Mouse (Mus musculus) right cerebral cortex, postnatal 25 days (tissue): ENCODE data around the gene Fancf.
A peak's percentile ranks its signal among the peaks of the same experiment; 100 is the strongest.

Experiments used
- DNase-seq: peaks from one replicate; pipeline ENCODE4 v3.0.0; 2022

The Fancf gene

DNA sequence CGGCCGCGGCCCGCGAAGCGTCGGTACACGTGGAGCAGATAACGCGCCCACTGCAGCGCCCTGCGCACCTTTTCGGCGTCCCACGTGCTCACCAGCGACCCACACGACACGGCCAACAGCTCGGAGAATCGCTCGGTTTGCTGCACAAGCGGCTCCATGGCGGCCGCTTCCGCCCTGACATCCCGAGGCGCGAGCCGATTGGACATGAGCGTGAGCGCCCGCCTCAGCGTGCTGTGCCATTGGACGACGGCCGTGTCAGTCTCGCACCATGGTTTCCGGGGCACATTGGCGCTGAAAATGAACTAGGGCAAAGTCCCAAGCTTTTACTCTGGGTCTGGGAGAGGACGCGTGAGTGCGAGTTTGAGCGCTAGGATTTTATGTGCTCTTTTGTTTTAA is at the start of gene Fancf:
Fancf (minus strand) TSS at position 171 of the 396 bp plus-strand sequence.
- DNase-seq: peak; percentile 98

DNA sequence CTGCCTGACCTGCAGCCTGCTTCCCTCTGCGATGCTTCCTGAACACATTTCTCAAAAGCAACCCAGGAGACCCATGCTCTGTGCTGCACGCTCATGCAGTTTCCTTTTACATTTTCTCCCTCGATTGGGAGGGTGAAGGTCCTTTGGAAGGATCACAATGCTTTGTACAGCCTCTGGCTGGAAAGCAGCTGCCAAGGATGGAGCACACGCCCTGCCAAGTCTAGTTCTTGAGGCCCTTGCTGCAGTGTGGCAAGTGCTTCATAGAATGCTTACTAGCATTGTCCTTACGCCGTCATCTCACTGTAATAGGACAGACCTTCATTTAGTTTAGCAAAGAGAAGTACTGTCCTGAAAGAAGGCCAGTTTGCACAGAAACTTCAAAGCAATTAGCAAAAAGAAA is 37.0 kb upstream of the Fancf start:
- DNase-seq: no peak

DNA sequence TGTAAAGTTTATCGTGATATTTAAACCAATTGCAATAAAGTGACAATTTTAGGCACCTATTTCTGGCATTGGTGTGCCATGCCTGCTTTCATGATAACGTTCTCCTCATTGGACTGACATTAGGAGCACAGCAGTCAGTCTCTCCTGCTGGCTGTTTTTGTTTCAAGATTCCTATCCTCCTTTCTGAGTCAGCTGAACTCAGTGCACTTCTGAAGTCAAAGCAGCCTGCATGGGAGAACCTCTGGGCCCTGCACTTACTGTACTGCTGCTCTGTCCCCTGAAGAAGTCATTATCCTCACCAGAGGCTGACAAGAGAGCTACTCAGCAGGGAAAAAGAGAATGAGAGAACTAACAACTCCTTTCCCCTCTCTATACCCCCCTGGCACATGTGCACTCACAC is 32.9 kb upstream of the Fancf start:
- no peak for DNase-seq

DNA sequence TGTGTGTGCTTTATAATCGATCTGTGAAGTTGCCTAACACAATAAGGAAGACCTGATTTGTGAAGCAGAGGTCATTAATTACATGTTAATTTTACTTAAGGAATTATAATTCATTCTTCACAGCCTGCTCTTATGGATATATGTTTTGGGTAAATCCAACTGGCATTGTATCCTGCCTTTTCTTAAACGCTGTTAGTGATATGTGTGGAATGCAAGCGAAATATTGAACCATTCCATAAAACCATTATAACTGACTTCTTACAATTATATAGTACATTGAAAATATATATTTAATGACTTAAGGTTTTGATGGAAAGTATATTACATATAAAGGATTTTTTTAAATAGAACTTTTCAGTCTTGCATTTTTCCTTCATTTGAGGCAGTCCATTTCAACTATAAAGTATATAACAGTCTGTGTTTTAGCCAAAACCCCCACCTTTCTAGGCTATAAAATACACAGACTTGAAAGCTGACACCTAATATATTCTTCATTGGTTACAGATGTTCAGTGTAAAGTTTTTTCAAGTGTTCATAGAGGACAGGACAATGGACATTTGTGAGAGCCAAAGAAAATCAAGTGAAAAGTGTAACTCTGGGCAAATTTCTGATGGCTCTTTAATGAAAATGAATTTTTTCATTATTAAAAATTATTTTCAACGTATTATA is 32.2 kb upstream of the Fancf start:
- DNase-seq: no peak

DNA sequence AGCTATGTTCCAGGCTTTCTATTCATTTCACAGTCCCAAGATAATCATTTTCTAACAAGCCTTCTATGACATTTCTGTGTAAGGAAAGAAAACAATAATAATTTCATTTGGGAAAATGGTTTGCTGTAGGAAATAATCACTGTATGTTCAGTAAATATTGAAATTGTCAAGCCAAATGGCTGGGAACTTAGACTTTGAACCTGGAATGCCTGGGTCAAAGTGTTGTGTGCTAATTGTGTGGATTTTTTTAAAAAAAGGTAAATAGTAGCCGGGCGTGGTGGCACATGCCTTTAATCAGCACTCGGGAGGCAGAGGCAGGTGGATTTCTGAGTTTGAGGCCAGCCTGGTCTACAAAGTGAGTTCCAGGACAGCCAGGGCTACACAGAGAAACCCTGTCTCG is 30.9 kb upstream of the Fancf start:
- DNase-seq: no peak

DNA sequence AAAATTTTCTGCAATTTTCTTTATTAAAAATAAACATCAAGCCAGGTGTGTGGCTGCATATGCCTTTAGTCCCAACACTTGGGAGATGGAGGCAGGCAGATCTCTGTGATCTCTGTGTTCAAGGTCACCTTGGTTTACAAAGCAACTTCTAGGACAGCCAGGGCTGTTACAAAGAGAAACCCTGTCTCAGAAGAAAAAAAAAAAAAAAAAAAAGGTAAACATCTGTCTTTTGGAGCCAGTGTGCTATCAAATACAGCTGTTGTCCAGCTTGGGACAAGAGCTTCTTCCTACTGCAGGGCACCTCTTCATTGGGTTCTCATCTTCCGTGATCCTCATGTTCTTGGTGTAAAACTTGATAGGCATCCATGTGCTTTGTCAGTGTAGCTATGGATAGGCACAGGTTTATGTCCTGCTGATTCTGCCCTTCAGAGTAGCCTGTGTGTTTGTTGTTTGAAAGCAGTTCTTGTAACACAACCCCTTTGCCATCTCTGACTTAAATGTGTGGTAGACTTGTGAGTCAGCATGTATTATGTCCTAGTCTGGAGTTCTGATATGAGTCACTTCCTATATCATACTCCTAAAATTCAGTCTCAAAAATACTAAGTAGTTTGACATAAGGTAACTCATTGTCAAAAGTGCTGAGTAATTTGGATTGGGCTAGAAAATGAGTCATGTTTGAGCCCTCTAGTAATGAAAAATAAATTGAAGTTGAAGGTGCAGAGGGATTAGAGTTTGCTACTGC is 30.3 kb upstream of the Fancf start:
- no peak for DNase-seq

DNA sequence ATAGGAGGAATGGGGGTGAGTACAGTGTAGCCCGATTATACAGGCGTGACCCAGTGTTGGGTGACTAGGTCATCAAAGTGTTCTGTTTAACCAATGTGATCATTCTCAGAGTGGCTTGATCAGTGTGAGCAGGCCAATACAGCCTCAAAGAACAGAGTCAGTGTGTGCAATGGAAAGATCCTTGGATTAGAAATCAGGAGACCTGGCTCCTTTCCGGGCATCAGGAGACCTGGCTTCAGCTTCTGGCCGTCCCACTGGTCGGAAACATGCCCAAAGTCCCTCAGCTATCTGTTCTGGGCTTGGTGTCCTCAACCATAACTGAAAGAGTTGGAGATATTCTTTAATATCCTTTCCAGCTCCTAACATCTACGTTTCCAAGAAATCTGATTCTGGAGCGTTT is 27.5 kb upstream of the Fancf start:
- no peak for DNase-seq

DNA sequence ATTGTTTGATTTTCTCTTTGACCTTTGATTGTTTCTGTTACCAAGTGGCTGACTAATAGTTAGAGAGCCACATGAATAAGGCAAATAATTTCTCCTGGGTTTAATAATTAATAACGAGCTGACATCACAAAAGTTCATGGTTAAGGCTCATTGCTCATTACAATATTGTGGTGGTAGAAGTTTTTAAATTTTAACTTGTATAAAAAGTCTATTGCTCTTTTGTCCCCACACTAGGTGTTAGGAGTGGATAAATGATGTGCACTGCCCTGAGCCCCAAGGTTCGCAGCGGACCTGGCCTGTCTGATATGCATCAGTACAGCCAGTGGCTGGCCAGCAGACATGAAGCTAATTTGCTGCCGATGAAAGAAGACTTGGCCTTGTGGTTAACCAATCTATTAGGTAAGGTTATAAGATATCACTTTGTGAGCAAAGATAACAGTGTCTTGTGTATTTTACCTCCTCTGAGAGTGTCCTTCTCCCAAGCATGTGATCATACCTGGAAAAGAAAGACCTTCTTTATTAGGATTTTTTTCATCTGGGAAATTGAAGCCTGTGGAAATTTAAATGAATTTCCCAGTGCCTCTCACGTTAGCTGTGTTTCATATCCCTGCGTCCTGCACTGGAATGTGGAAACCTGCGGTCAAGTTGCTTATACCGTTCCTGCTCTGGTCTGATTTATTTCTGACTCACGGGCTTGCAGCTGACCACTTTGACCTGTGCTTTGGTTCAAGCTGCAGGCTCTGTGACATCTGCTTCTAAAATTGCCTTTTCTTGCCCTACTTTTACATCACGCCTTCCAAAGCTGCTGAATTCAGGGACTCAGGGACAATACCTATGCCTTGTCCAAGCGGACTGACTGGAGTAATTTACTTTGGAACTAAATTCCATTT is 25.9 kb upstream of the Fancf start:
- no peak for DNase-seq

DNA sequence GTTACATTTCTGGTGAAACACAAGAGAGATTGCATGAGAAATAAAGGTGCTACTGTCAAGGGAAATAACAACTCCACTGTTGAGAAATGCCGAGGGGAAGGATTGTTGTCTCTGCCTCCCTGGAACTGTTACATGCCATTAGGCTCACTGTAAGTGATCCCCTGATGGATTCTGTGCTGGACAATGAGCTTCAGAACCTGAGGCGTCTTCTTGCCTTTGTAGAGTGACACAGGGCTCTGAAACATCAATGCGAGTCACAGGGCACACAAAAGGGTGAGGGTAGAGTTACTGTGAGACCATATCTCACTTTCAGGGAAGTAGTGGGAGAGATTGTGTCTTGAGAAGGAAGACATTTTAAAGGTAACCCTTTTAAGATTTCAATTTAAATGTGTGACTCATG is 23.3 kb upstream of the Fancf start:
- no peak for DNase-seq

DNA sequence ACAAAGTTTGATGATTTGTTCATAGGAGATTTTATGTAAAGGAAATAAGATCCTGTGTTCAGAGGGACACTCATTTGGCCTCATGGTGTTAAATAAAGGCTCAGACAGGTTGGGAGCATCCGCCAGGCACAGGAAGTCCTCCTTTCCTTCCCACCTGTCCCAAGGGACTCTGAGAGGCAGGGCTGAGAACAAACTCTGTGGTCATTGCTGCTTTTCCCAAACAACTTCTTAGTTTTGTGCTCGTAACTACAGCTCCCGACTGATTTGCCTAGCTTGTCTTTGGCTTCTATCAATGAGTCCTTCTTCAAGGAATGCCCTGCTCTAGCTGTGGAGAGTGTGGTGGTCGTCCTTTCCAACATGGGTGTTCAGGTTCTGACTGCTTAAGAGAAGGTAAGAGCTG is 18.1 kb upstream of the Fancf start:
- DNase-seq: no peak

DNA sequence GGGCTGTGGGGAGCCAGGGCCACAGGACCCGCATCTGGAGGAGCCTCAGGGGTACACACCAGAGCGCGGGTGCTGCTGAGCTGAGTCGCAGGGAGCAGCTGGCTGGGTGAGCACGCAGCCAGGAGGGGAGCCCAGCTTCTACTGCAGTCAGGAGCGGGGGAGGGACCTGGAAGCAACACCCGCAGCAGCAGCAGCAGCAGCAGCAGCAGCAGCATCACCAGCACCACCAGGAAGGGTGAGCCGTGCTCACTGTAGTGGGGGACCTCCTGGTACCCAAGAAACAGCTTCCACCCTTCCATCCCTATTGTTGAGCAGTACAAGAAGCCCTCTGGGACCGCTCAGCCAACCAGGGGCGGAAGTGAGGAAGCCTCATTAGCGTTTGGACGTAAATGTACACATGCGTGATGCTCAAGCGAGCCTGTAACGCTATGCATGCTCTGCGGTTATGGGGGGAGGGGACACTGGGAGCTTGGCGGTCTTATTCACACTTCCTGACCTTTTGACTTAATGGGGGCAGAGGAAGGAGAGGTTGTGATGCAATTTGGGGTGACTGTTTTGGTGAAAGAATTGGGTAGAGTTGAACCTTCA is 17.2 kb upstream of the Fancf start:
- DNase-seq: peak; percentile 76

DNA sequence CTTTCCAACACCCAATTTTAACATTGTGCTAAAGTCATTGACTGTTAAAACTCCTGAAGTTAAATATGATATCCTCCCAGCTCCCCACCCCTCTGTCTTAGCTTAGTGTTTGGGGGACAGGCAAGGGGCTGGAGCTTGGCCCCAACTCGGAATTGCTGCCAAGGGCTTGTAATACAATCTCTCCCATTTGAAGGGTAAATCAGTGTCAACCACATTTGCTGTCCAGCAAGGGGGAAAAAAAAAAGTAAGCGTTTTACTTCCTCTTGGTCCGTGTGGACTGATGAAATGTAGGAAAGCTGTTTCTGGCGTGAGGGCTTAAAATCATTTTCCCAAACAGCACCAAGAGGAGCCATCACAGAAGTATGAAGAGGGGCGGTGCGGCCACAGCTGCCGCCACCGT is 16.7 kb upstream of the Fancf start:
- DNase-seq: no peak

DNA sequence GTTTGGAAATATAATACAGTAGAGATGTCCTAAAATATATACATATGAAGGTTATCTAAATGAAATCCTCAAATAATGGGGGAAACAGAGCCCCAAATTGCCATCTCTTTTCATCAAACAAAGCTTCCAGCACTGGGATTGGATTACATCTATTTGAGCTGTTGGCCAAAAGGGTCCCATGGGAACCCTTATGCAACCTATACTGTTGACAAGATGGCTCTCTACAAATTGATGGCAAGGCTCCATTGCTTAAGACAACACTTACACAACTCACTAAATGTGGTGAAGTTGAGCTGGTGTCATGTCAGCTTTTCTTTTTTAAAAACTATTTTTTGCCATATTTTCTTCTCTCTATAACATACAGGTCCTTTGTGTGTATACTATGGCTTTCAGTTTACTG is 14.2 kb upstream of the Fancf start:
- DNase-seq: no peak

DNA sequence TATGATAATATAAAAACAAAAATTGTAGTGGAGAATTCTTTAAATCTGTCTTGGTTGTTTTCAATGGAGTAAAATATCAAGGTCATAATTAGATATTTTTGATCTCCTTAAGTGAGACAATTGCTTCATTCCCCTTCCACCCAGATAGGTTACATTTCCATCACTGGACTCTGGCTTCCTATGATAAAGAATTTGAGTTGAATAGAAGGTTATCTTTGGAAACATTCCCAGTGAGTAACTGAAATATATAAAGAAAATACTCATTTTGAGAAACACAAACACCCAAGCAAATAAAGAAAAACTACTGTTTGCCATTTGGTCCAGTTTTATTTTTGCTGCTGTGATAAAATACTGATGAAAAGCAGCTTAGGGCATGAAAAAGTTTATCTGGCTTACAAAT is 10.5 kb upstream of the Fancf start:
- DNase-seq: no peak

DNA sequence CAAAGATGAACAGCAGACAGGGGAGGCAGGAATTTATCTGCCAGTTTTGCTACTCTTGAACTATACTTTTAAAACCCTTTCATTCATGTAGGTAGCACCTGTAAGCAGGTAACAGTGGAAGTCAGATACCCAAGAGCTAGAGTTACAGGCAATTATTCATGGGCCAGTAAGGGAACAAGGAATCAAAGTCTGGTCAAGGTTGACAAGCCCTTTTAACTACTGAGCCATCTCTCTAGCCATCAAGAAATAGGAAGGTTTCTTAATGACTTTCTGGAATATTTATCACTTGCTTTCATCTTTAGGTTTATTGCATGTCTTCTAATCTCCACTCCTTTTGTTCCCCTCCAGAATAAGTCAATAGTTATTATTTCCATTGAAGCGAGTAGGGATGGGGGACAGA is 10.0 kb upstream of the Fancf start:
- DNase-seq: no peak

DNA sequence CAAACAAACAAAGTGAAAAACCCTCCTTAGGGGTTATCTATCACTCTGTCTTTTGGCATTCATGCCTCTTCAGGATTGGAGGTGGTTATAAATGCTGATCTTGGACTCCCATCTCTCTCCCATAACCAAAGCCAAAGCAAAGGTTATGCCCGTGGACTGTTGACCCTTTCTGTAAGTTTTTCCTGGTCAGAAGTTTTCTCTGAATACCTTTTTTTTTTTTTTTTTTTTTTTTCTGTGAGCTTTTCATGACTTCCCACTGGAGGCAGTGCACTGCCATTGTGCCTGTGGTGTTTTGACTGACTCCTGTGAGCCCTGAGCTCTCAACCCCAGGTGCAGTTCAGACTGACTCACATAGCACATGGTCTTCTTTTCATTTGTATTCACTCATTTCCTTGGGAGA is 5.9 kb upstream of the Fancf start:
- DNase-seq: no peak

DNA sequence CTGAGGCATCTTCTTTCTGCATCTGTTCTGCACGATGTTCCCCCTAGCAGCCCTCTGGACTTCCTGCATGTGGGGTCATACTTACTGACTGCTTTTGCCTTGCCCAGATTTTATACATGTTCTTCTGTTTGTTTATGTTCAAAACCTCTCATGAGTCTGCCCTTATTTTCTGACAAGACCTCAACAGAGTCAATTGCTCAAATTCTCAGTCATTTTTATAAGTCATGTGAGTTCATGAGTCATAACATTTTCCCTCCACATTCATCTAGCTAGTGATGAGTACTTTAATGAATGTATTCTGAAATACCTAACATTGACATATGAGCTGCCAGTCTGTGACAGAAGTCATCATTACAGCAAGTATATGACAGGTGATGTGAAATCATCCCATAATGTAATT is 3.3 kb upstream of the Fancf start:
- DNase-seq: no peak

DNA sequence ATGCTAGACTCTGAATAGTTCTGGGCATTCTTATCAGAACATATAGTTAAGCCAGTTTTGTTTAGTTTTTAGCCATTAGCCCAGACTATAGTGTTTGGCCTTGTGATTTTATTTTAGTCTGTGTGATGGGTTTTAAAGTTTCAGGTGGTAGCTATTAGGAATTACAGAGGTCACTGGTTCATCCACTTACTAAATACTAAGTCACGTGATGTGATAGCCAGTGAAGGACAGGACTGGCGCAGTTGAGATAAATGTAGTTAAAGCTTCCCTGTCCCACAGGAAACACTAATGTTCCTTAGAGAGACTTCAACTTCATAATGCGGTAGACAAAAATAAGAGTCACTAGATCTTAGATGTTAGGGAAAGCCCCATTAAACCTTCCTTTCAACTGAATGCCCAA is 775 bp upstream of the Fancf start:
- DNase-seq: no peak

DNA sequence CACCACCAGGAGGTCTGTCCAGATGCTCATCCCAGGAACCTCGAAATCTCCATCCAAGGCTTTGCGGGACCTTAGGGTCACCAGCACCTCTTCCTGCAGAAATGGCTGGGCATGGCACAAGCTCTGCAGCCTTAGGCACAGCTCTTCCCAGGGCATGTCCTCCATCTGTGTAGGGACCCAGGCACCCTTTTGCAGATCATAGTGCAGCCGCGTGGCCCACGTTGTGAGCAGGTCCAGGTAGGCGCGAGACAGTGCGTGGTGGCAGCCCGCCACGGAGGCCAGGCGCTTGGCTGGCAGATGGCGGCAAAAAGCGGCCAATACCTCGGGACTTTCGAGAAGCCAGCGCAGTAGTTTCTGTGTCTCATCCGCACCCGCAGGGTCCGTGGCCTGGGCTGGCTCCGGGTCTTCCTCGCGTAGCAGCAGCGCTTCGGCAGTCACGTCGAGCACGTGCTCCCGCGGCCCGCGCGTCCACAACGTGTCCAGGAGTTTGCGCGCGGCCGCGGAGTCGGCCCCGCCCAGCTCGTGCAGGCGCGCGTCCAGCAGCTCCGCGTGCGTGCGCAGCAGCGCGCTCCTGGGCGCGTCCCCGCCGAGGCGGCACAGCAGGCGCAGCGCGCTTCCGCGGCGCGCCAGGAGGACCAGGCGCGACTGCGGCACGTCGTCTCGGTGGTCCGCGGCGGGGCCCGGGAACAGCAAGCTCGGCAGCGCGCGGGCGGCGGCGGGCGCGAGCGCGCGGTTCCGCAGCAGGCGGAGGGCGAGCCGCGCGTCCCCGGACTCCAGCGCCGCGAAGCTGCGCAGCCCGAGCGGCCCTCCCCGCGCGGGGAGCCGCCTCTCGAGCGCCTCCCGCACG is 594 bp downstream of the Fancf start, which contains the start of gene Gas2:
Gas2 (plus strand) TSS at position 766 of the 847 bp plus-strand sequence.
- peak; percentile 93 for DNase-seq

DNA sequence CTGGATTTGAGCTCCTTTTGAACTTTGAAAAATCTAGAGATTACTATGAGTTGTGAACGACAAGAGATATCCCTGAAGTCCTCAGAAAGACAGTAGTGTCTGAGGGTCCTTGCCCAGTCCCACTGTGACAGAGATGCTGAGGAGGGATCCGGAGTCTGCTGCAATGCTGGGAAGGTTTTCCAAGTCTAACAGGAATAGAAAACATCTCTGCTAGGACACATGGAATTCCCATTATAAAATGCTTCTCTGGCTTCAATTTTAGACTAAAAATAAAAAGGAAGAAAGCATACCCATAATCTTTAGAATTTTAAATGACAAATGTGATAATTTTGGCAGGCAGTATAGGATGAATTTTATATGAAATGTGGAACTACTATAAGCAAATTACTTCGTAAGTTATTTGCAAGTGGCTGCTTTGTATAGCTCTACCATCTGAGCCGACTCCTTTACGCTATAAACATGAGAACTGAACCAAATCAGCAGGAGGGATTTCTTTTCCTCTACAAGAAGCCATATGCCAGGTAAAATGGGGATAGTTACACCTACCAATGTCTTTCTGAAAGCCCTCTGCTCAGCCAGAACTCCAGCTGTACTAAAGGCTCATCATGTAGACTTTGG is 10.1 kb downstream of the Fancf start:
- DNase-seq: peak; percentile 6

DNA sequence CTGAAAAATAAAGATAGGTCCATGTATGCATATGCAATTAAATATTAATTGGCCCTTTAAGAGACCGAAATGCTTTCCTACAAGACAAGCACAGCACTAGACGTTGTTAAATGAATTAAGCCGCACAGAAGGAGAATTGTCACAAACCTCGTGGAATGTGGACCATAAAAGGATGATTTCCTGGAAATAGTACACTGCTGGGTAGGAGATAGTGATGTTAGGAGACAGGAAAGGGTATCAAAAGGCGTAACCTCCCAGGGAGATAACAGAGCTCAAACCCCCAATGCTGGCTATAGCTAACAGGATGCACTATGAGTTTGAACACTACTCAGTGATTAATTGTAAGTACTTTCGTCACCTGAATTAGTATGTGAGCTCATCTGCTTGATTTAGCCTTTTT is 11.2 kb downstream of the Fancf start:
- DNase-seq: no peak

DNA sequence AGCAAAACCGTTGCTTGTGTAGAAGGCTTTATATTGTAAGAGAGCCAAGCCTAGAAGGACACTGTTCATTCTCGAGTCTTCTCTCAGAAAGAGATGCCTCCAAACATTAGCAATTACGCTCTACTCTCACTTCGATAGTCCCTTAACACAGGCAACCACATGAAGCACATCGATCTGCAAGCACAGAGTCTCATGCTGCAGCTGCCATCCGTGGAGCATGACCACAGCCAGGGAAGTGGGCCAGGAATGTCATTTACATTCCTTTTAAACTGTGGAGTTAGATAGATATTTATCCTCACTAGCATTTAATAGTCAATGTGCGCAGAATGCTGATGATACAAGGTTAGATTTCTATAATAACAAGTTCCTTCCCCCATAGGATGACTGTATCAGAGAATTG is 21.6 kb downstream of the Fancf start:
- no peak for DNase-seq
